Mouse (Mus musculus): ENCODE measurements around the gene Odf2. TPM values are rescaled to one million over a fixed set of nuclear protein-coding genes. Genes with fewer than 3 reads are reported as not detected.

Odf2 gene
- polyA plus RNA-seq (2015; fragmentation: Nextera tagmentation; extraction: Ambion mirVana) = 77.4 and 91.8 TPM in 2 replicates

GRCm38 (mm10) chr2:29889066-29889944, at the start of gene Odf2:
TSS of gene Odf2 (plus strand) at chr2:29889221.
- Histone ChIP-seq H3K27me3 (no peaks in the 10 kb centered on the region; the same call in 1 of the 2 replicates), H3K4me1 (peaks cover 19% of the 10 kb centered on the region), H3K9me3 (replicated peaks) (no peaks in the 10 kb centered on the region), H3K27ac (peak within 1 kb of the TSS; percentile 86), H3K4me2 (peak within 1 kb of the TSS; percentile 92), H3K9ac (peak within 1 kb of the TSS; percentile 94), H3K36me3 (ENCODE audit: poor library complexity, severe bottlenecking) (peaks cover 28% of the 10 kb centered on the region), H3K4me3 (peak within 1 kb of the TSS; percentile 100)
- peak; percentile 87 for ATAC-seq
- 1% methylated on average over 60 of the region's 70 CpGs for WGBS

GRCm38 (mm10) chr2:29839460-29839859, 49.6 kb upstream of the Odf2 start:
- H3K27ac ChIP-seq = no peak overlapping the region
- H3K36me3 ChIP-seq (ENCODE audit: poor library complexity, severe bottlenecking) = peaks cover 46% of the 10 kb centered on the region
- H3K4me2 ChIP-seq = 0 out of 2 replicates have a peak overlapping the region, but pooled peaks have one; percentile 2
- peaks cover 31% of the 10 kb centered on the region for H3K4me1 ChIP-seq
- no peaks in the 10 kb centered on the region for H3K9me3 ChIP-seq (replicated peaks)
- WGBS = 54% methylated on average over 3 of the region's 4 CpGs
- H3K4me3 ChIP-seq = no peak overlapping the region
- peaks cover 49% of the 10 kb centered on the region for H3K27me3 ChIP-seq
- no peak for ATAC-seq
- H3K9ac ChIP-seq = peak overlapping the region; percentile 16; the same call in 1 of the 2 replicates

GRCm38 (mm10) chr2:29843231-29844105, 45.6 kb upstream of the Odf2 start:
- H3K36me3 ChIP-seq (ENCODE audit: poor library complexity, severe bottlenecking) = peaks cover 39% of the 10 kb centered on the region
- no peak overlapping the region for H3K4me3 ChIP-seq
- no peak overlapping the region for H3K27ac ChIP-seq
- H3K4me1 ChIP-seq = peaks cover 34% of the 10 kb centered on the region
- WGBS = 57% methylated on average over 9 of the region's 9 CpGs
- no peak overlapping the region for H3K9ac ChIP-seq
- H3K27me3 ChIP-seq = peaks cover 77% of the 10 kb centered on the region
- H3K4me2 ChIP-seq = no peak overlapping the region
- no peak for ATAC-seq
- no peaks in the 10 kb centered on the region for H3K9me3 ChIP-seq (replicated peaks)

GRCm38 (mm10) chr2:29844115-29844514, 44.9 kb upstream of the Odf2 start:
- H3K4me1 ChIP-seq = peaks cover 31% of the 10 kb centered on the region
- H3K27me3 ChIP-seq = peaks cover 81% of the 10 kb centered on the region
- no peak overlapping the region for H3K27ac ChIP-seq
- H3K9me3 ChIP-seq (replicated peaks) = no peaks in the 10 kb centered on the region
- H3K4me3 ChIP-seq = no peak overlapping the region
- peaks cover 32% of the 10 kb centered on the region for H3K36me3 ChIP-seq (ENCODE audit: poor library complexity, severe bottlenecking)
- no peak for ATAC-seq
- WGBS = 67% methylated on average over 2 of the region's 2 CpGs
- no peak overlapping the region for H3K4me2 ChIP-seq
- H3K9ac ChIP-seq = no peak overlapping the region

- Histone ChIP-seq H3K9me3 (replicated peaks) (no peaks in the 10 kb centered on the region), H3K9ac (no peak overlapping the region), H3K4me3 (peak overlapping the region; percentile 47; the same call in 1 of the 2 replicates), H3K4me1 (peaks cover 25% of the 10 kb centered on the region), H3K27me3 (peaks cover 83% of the 10 kb centered on the region), H3K4me2 (no peak overlapping the region), H3K27ac (no peak overlapping the region), H3K36me3 (ENCODE audit: poor library complexity, severe bottlenecking) (peaks cover 31% of the 10 kb centered on the region)
- WGBS = 18% methylated on average over 3 of the region's 3 CpGs
- ATAC-seq = no peak
Observed at GRCm38 (mm10) chr2:29844661-29845060, 44.4 kb upstream of the Odf2 start.

GRCm38 (mm10) chr2:29845636-29846035, 43.4 kb upstream of the Odf2 start:
- Histone ChIP-seq H3K4me2 (peak overlapping the region; percentile 81), H3K27me3 (peaks cover 85% of the 10 kb centered on the region), H3K36me3 (ENCODE audit: poor library complexity, severe bottlenecking) (peaks cover 31% of the 10 kb centered on the region), H3K9ac (peak overlapping the region; percentile 66), H3K4me3 (peak overlapping the region; percentile 47), H3K27ac (no peak overlapping the region), H3K4me1 (peaks cover 21% of the 10 kb centered on the region), H3K9me3 (replicated peaks) (no peaks in the 10 kb centered on the region)
- 2% methylated on average over 25 of the region's 25 CpGs for WGBS
- no peak for ATAC-seq

- peaks cover 29% of the 10 kb centered on the region for H3K36me3 ChIP-seq (ENCODE audit: poor library complexity, severe bottlenecking)
- peaks cover 88% of the 10 kb centered on the region for H3K27me3 ChIP-seq
- no peaks in the 10 kb centered on the region for H3K9me3 ChIP-seq (replicated peaks)
- 0 out of 2 replicates have a peak, but pooled peaks have one; percentile 19 for ATAC-seq
- H3K4me1 ChIP-seq = peaks cover 21% of the 10 kb centered on the region
- WGBS = 2% methylated on average over 46 of the region's 47 CpGs
- H3K4me2 ChIP-seq = peak overlapping the region; percentile 81
- no peak overlapping the region for H3K27ac ChIP-seq
- H3K9ac ChIP-seq = peak overlapping the region; percentile 66
- peak overlapping the region; percentile 47 for H3K4me3 ChIP-seq
Observed at GRCm38 (mm10) chr2:29846061-29846853, 42.8 kb upstream of the Odf2 start.

GRCm38 (mm10) chr2:29846911-29847310, 42.1 kb upstream of the Odf2 start:
- Histone ChIP-seq H3K9ac (no peak overlapping the region), H3K4me2 (no peak overlapping the region; the same call in 1 of the 2 replicates), H3K27me3 (peaks cover 88% of the 10 kb centered on the region)

GRCm38 (mm10) chr2:29849041-29849440, 40.0 kb upstream of the Odf2 start:
- H3K27ac ChIP-seq = no peak overlapping the region
- H3K9ac ChIP-seq = no peak overlapping the region
- no peak overlapping the region for H3K4me2 ChIP-seq
- H3K4me3 ChIP-seq = no peak overlapping the region
- H3K36me3 ChIP-seq (ENCODE audit: poor library complexity, severe bottlenecking) = peaks cover 4% of the 10 kb centered on the region; the same call in 1 of the 2 replicates
- no peaks in the 10 kb centered on the region for H3K9me3 ChIP-seq (replicated peaks)
- peaks cover 81% of the 10 kb centered on the region for H3K27me3 ChIP-seq
- 65% methylated on average over 8 of the region's 8 CpGs for WGBS
- H3K4me1 ChIP-seq = peaks cover 21% of the 10 kb centered on the region
- ATAC-seq = no peak

More at GRCm38 (mm10) chr2:29846911-29847310, 42.1 kb upstream of the Odf2 start:
- no peak for ATAC-seq
- 30% methylated on average over 3 of the region's 3 CpGs for WGBS
- peaks cover 26% of the 10 kb centered on the region for H3K36me3 ChIP-seq (ENCODE audit: poor library complexity, severe bottlenecking)
- no peak overlapping the region for H3K27ac ChIP-seq
- no peak overlapping the region for H3K4me3 ChIP-seq
- peaks cover 21% of the 10 kb centered on the region for H3K4me1 ChIP-seq
- no peaks in the 10 kb centered on the region for H3K9me3 ChIP-seq (replicated peaks)

- WGBS = 62% methylated on average over 5 of the region's 5 CpGs
- Histone ChIP-seq H3K27me3 (peaks cover 76% of the 10 kb centered on the region), H3K36me3 (ENCODE audit: poor library complexity, severe bottlenecking) (no peaks in the 10 kb centered on the region), H3K9ac (no peak overlapping the region), H3K4me3 (no peak overlapping the region), H3K27ac (no peak overlapping the region), H3K4me2 (no peak overlapping the region), H3K4me1 (peaks cover 20% of the 10 kb centered on the region), H3K9me3 (replicated peaks) (no peaks in the 10 kb centered on the region)
- ATAC-seq = no peak
Observed at GRCm38 (mm10) chr2:29849841-29850480, 39.1 kb upstream of the Odf2 start.
